Mouse (Mus musculus) spleen, adult 2 months (tissue): ENCODE data around the gene Zmynd15. TPM values are rescaled to one million over a fixed set of nuclear protein-coding genes. Genes with fewer than 3 reads are reported as not detected.
A peak's percentile ranks its signal among the peaks of the same experiment; 100 is the strongest.

Source experiments
- DNase-seq, 2 experiments: peaks; one replicate each; pipeline versions ENCODE4 v3.0.0 to v3.0.0-alpha.2; 2012 to 2021; ENCODE audit warnings: low spot score in 2 of 2, low read depth in 1 of 2
- H3K27ac ChIP-seq: fragments of 200-500 bp; 2 replicates; pipeline ENCODE4 v1.5.1; 2012; ENCODE audit warnings: low read length, inconsistent platforms; ENCODE audit not compliant: insufficient read depth
- H3K27me3 ChIP-seq: fragments of 200-500 bp; 2 replicates; pipeline ENCODE4 v1.6.1; 2012; ENCODE audit warnings: mild to moderate bottlenecking, moderate library complexity, low read length, inconsistent platforms; ENCODE audit not compliant: control insufficient read depth, insufficient read depth
- H3K36me3 ChIP-seq: fragments of 200-500 bp; 2 replicates; pipeline ENCODE4 v1.6.1; 2012; ENCODE audit warnings: mild to moderate bottlenecking, low read length, inconsistent platforms; ENCODE audit not compliant: control insufficient read depth, insufficient read depth
- H3K4me1 ChIP-seq: fragments of 200-500 bp; 2 replicates; pipeline ENCODE4 v1.6.1; 2011; ENCODE audit warnings: inconsistent platforms; ENCODE audit not compliant: control insufficient read depth, insufficient read depth, insufficient read length
- H3K4me3 ChIP-seq: fragments of 200-500 bp; 2 replicates; pipeline ENCODE4 v1.5.1; 2011; ENCODE audit warnings: mild to moderate bottlenecking, inconsistent platforms; ENCODE audit not compliant: insufficient read depth, insufficient read length; ENCODE audit errors: extremely low read depth
- CTCF ChIP-seq: fragments of 200-500 bp; IDR thresholded peaks from 2 replicates; pipeline ENCODE4 v1.5.1; 2011; ENCODE audit warnings: mild to moderate bottlenecking, inconsistent platforms; ENCODE audit not compliant: insufficient read depth, insufficient read length, insufficient replicate concordance; ENCODE audit errors: extremely low read depth
- POLR2A ChIP-seq: fragments of 200-500 bp; IDR thresholded peaks from 2 replicates; pipeline ENCODE4 v1.6.1; 2011; ENCODE audit warnings: low read depth, low read length, inconsistent platforms
- WGBS: fragments of 180-500 bp; shearing (Covaris S2); methylation state at CpG from one replicate; pipeline ENCODE4 v1.1.7; 2018; 5-methylcytosine and 5-hydroxymethylcytosine counted together
- polyA plus RNA-seq: library from polyadenylated mRNA; depleted of rRNA; stranded (reverse); fragments of >200 nt; gene quantifications from 2 replicates; pipeline ENCODE4 v1.2.3, GENCODE M21; 2012

Gene Zmynd15
- polyA plus RNA-seq, 1 experiment: 10.5 TPM

GRCm38 (mm10) chr11:70446756-70447155 lies 12.5 kb upstream of the Zmynd15 start:
- Histone ChIP-seq H3K27me3 (no peaks in the 10 kb centered on the region), H3K27ac (peak overlapping the region; percentile 68), H3K4me1 (peaks cover 10% of the 10 kb centered on the region), H3K4me3 (no peak overlapping the region), H3K36me3 (peaks cover 1% of the 10 kb centered on the region; the same call in 1 of the 2 replicates)
- 29% methylated on average over 3 of the region's 3 CpGs for WGBS
- TF ChIP-seq POLR2A (no peak), CTCF (no peak)
- DNase-seq: no peak

DNA sequence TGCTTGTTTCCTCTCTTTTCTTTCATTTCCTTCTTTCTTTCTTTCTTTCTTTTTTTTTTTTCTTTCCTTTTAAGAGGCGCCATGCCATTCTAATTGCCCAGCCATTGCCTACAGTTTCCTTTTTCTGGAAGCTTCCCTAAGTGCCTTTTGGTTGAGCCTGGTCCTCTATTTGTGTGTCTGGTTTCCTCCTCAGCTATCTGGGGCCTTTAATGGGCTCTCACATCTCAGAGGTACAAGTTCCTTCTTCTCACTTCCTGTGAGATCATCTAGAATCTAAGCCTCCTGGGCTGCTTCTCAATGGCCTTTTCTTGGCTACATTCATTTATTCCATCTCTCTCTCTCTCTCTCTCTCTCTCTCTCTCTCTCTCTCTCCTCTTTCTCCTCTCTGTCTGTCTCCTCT lies 11.9 kb upstream of the Zmynd15 start:
- no peak for DNase-seq
- no peak for TF ChIP-seq CTCF
- no peak for TF ChIP-seq POLR2A
- Histone ChIP-seq H3K27me3 (no peaks in the 10 kb centered on the region), H3K36me3 (no peaks in the 10 kb centered on the region), H3K4me3 (no peak overlapping the region), H3K27ac (peak overlapping the region; percentile 68), H3K4me1 (peaks cover 10% of the 10 kb centered on the region)
- WGBS: 14% methylated on average over 1 of the region's 1 CpGs

GRCm38 (mm10) chr11:70450926-70451325 lies 8.3 kb upstream of the Zmynd15 start:
- DNase-seq: no peak
- Histone ChIP-seq H3K27ac (no peak overlapping the region), H3K36me3 (peaks cover 2% of the 10 kb centered on the region; the same call in 1 of the 2 replicates), H3K27me3 (no peaks in the 10 kb centered on the region), H3K4me1 (peaks cover 16% of the 10 kb centered on the region), H3K4me3 (no peak overlapping the region)
- TF ChIP-seq POLR2A: no peak
- TF ChIP-seq CTCF: no peak
- 85% methylated on average over 2 of the region's 2 CpGs for WGBS

- Histone ChIP-seq H3K4me3 (peak within 1 kb of the TSS; percentile 79), H3K27ac (peak within 1 kb of the TSS; percentile 97), H3K27me3 (no peaks in the 10 kb centered on the region), H3K4me1 (peaks cover 12% of the 10 kb centered on the region), H3K36me3 (peaks cover 2% of the 10 kb centered on the region; the same call in 1 of the 2 replicates)
- peak; percentile 91 to 93 for DNase-seq
- WGBS: under 1% methylated on average over 46 of the region's 46 CpGs
- TF ChIP-seq CTCF: peak; percentile 65; the same call in 1 of the 2 replicates
- TF ChIP-seq POLR2A: peak; percentile 74
Measured at GRCm38 (mm10) chr11:70451797-70452498, 7.3 kb upstream of the Zmynd15 start, which contains the start of gene Med11. TSS of gene Med11 (plus strand) at chr11:70451919.

GRCm38 (mm10) chr11:70453261-70454044 lies 5.8 kb upstream of the Zmynd15 start:
- no peak for TF ChIP-seq POLR2A
- TF ChIP-seq CTCF: no peak
- Histone ChIP-seq H3K4me3 (no peak overlapping the region), H3K27ac (peak overlapping the region; percentile 63), H3K4me1 (peaks cover 7% of the 10 kb centered on the region; the same call in 1 of the 2 replicates), H3K27me3 (no peaks in the 10 kb centered on the region), H3K36me3 (peaks cover 2% of the 10 kb centered on the region; the same call in 1 of the 2 replicates)
- no peak for DNase-seq
- WGBS: 44% methylated on average over 9 of the region's 9 CpGs

- H3K4me3 ChIP-seq: peak within 1 kb of the TSS; percentile 54
- peaks cover 2% of the 10 kb centered on the region; the same call in 1 of the 2 replicates for H3K4me1 ChIP-seq
- WGBS: 11% methylated on average over 30 of the region's 30 CpGs
- no peak for DNase-seq
- no peaks in the 10 kb centered on the region for H3K36me3 ChIP-seq
- TF ChIP-seq CTCF (no peak), POLR2A (no peak)
- H3K27me3 ChIP-seq: peaks cover 8% of the 10 kb centered on the region
- H3K27ac ChIP-seq: peak within 1 kb of the TSS; percentile 70
Measured at GRCm38 (mm10) chr11:70459601-70460101, 418 bp downstream of the Zmynd15 start, which contains the start of gene Cxcl16. TSS of gene Cxcl16 (minus strand) at chr11:70459984.
